Mouse (Mus musculus): ENCODE data around the gene Flrt3. TPM values are rescaled to one million over a fixed set of nuclear protein-coding genes. Genes with fewer than 3 reads are reported as not detected.

The Flrt3 gene
- polyA plus RNA-seq (2014; fragmentation: Illumina TruSeq; extraction: RNeasy Lipid Tissue Mini Kit (QIAGEN cat#74804); ENCODE audit: low replicate concordance): 25.5 TPM

DNA sequence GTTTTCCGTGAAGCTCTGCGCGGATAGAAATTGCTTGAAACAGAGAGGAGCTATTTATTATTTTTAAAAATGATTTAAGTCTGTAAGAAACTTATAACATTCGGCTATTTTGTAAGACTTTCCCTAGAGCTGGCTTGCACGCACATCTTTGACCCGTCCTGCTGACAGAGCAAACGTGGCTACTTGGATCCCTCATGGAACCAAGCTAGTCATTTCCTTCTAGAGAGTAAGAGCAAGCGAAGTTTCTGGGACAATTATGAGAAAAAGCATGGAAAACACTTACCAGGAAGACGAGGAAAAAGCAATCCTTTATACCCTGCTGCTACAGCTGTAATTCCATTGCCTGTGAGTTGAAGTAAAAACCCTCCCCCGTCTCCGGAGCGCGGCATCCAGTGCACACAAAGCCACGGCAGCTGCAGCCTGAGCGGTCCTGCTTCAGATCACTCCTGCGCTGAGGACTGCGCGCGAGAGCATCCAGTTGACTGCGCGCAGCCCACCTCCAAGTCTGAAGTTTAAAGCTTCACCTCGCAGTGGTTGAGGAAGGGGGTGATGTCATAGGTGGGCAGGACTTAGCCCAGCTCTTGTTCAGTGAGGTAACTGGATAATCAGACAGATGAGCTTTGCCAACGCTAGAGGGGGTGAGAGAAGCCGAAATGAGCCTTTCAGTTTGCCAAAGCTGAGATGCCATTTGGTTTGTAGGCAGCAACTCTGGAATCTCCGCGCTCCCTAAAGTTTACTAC, at the start of gene Flrt3:
TSS of gene Flrt3 (minus strand) at position 507 of the 740 bp plus-strand sequence.

